Mouse (Mus musculus): ENCODE data around the gene Sec14l5. TPM values are rescaled to one million over a fixed set of nuclear protein-coding genes. Genes with fewer than 3 reads are reported as not detected.
A peak's percentile ranks its signal among the peaks of the same experiment; 100 is the strongest.
"Not testable (repeated sequence)": the region's sequence is repeated elsewhere in the genome, so short reads cannot be mapped to it uniquely, and the experiment has no call there.

Sec14l5 gene
- total RNA-seq, 2 experiments from 2014 or later, result 0.10 to 0.18 TPM

- intact Hi-C loops (cut with DNase I), result no loop called here
- DNase-seq, result no peak
These were observed 65.2 kb downstream of the Sec14l5 start for GRCm38 (mm10) chr16:5212150-5212549.

- no peak for DNase-seq
- intact Hi-C loops (cut with DNase I), result no loop called here
These were observed 67.2 kb downstream of the Sec14l5 start for GRCm38 (mm10) chr16:5214126-5214525.

- DNase-seq, result no peak
- intact Hi-C loops (cut with DNase I), result no loop called here
These were observed 69.8 kb downstream of the Sec14l5 start for GRCm38 (mm10) chr16:5216686-5217085.

- intact Hi-C loops (cut with DNase I), result no loop called here
- DNase-seq, result no peak
These were observed 70.6 kb downstream of the Sec14l5 start for GRCm38 (mm10) chr16:5217341-5218133.

GRCm38 (mm10) chr16:5221403-5221802 is 74.5 kb downstream of the Sec14l5 start:
- intact Hi-C loops (cut with DNase I), result no loop called here
- no peak for DNase-seq

- no peak for DNase-seq
- intact Hi-C loops (cut with DNase I), result no loop called here
These were observed 75.2 kb downstream of the Sec14l5 start, which contains the start of gene AU021092 for GRCm38 (mm10) chr16:5222140-5222539. Gene AU021092, minus strand, starts transcription at chr16:5222299.

GRCm38 (mm10) chr16:5226534-5226933 is 79.6 kb downstream of the Sec14l5 start:
- intact Hi-C loops (cut with DNase I); DNase-seq: not testable (repeated sequence)

GRCm38 (mm10) chr16:5227501-5227900 is 80.6 kb downstream of the Sec14l5 start:
- DNase-seq; intact Hi-C loops (cut with DNase I): not testable (repeated sequence)

- DNase-seq; intact Hi-C loops (cut with DNase I): not testable (repeated sequence)
These were observed 81.2 kb downstream of the Sec14l5 start for GRCm38 (mm10) chr16:5228103-5228502.

GRCm38 (mm10) chr16:5232982-5233381 is 86.1 kb downstream of the Sec14l5 start:
- intact Hi-C loops (cut with DNase I), result no loop called here
- no peak for DNase-seq

GRCm38 (mm10) chr16:5233418-5234313 is 86.8 kb downstream of the Sec14l5 start, which contains the start of gene Alg1:
Gene Alg1, plus strand, starts transcription at chr16:5233621.
- intact Hi-C loops (cut with DNase I), result no loop called here
- peak; percentile 96 for DNase-seq

Small RNA genes lying within 50 kb of the gene (microRNA-seq; reads per million reads assigned to microRNA genes)
- gene Gm23689, result not detected
- not detected for gene Gm26095
- gene Mir6364, result not detected

Other genes with a start within 250 kb of the Sec14l5 start
- gene Nudt16l1, start 208.3 kb upstream of the Sec14l5 start, total RNA-seq (2021), result 10 to 100 TPM; 65.9 to 68.9 TPM
- gene Anks3, start 182.9 kb upstream of the Sec14l5 start, total RNA-seq (2021), result 10 to 100 TPM; 60.2 to 63.0 TPM
- not detected for gene Sept12, start 149.3 kb upstream of the Sec14l5 start, total RNA-seq (2021)
- gene Smim22, start 139.8 kb upstream of the Sec14l5 start, total RNA-seq (2021), result not detected
- 10 to 100 TPM; 79.8 to 89.3 TPM for gene Rogdi, start 133.6 kb upstream of the Sec14l5 start, total RNA-seq (2021)
- 100 to 1,000 TPM; 143 to 146 TPM for gene Glyr1, start 97.2 kb upstream of the Sec14l5 start, total RNA-seq (2021)
- gene Ubn1, start 97.1 kb upstream of the Sec14l5 start, total RNA-seq (2021), result 10 to 100 TPM; 30.4 to 33.1 TPM
- gene Ppl, start 14.7 kb upstream of the Sec14l5 start, total RNA-seq (2021), result under 1 TPM; 0.18 to 0.26 TPM
- gene Nagpa, start 56.9 kb downstream of the Sec14l5 start, total RNA-seq (2021), result 1 to 10 TPM; 6.8 to 7.5 TPM
- 10 to 100 TPM; 10.2 to 11.3 TPM for gene AU021092, start 75.2 kb downstream of the Sec14l5 start, total RNA-seq (2021)
- gene Alg1, start 86.5 kb downstream of the Sec14l5 start, total RNA-seq (2021), result 10 to 100 TPM; 29.9 to 30.8 TPM
- 1 to 10 TPM; 2.9 to 3.6 TPM for gene Eef2kmt, start 108.9 kb downstream of the Sec14l5 start, total RNA-seq (2021)

All from left cerebral cortex, postnatal 4 days (tissue).